Mouse (Mus musculus): ENCODE results near the gene Gm37240.

Gene Gm37240

DNA sequence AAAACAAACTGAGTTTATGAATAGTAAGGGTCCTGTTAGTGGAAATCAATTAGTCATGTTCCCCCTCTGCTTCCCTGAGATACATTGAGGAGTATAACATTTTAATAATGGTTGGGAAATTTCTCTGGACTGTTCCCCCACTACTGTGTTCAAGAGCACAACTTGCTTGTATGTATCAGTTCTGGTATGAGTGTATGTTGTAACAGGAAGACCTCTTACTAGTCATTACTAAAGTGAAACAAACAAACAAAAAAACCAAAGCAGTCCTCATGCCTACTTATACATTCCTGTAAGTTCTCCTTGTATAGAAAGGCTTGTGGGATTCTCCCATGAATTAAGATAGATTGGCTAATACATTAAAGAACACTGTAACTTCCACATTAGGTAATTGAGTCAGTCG lies 940.9 kb downstream of the Gm37240 start:
- DNase-seq (ENCODE audit: low read depth, low spot score) = no peak
- Histone ChIP-seq H3K36me3 (ENCODE audit: control insufficient read depth, insufficient read depth, low read length, poor library complexity, severe bottlenecking) (no peaks in the 10 kb centered on the region), H3K27me3 (ENCODE audit: control insufficient read depth, insufficient read depth, low read length, poor library complexity, severe bottlenecking) (no peaks in the 10 kb centered on the region)

DNA sequence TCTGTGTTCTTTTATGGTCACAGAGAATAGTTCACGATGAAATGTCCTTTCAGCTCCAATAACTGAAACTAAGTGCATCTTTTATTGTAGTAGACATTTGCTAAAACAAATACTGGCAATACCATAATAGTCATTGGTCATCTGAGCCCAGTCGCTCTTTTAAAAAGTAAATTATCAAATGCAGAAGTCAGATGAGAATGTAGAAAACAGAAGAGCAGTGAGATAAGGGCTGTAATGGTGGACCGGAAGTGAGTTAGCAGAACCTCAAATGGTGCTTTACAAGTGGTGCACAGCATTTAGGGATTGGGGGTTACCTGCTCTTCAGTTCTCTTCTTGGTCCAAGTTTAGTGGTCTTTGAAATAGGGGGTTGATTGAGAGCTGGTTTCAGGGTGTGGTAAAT lies 942.4 kb downstream of the Gm37240 start:
- peak; percentile 10 for DNase-seq (ENCODE audit: low read depth, low spot score)
- H3K27me3 ChIP-seq (ENCODE audit: control insufficient read depth, insufficient read depth, low read length, poor library complexity, severe bottlenecking) = no peaks in the 10 kb centered on the region

DNA sequence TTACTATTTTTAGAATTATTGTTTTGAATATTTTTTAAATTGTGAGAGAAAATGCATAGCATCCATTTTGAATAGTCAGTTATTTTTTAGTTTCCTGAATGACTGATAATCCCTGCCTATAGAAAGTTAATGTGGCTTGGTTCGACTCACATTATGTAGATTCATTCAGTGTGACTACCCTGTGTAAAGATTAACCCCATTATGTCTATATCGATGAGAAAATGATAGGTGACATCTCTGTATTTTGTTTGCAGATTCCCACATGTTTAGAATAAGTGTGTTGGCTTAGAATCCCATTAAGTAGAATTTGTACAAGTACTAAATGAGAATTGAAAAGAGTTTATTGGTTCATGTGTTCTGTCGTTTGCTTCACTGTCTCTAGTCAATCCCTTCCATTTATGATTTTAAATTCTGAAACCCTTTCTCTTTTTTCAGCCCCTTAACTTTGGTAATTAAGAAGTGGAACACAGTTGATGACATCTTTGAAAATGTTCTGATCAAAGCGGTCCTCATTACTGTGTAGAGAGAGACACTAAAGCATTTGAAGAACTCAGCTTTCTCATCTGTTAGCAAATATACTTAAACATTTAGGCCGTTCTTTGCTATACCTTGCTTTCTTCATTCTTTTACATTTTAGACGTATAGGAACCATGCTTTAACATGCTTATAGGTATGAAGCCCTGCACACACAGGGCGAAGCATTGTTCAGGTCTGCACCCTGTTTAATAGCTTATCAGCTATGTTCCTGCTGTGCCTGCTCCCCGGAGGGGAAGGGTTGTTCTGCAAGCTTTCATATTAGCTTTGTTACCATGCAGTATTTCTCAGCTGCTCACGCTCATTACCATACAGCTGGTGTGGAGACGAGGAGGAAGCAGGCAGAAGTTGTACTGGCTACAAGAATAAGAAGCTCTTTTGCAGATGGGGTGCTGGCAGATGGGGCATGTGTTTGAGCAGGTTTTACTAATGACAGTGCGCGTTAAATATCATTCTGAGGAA lies 949.7 kb downstream of the Gm37240 start:
- Histone ChIP-seq H3K27me3 (ENCODE audit: control insufficient read depth, insufficient read depth, low read length, poor library complexity, severe bottlenecking) (no peaks in the 10 kb centered on the region), H3K36me3 (ENCODE audit: control insufficient read depth, insufficient read depth, low read length, poor library complexity, severe bottlenecking) (no peaks in the 10 kb centered on the region)
- DNase-seq (ENCODE audit: low read depth, low spot score) = no peak

More for the DNA sequence above, 942.4 kb downstream of the Gm37240 start:
- no peaks in the 10 kb centered on the region for H3K36me3 ChIP-seq (ENCODE audit: control insufficient read depth, insufficient read depth, low read length, poor library complexity, severe bottlenecking)

DNA sequence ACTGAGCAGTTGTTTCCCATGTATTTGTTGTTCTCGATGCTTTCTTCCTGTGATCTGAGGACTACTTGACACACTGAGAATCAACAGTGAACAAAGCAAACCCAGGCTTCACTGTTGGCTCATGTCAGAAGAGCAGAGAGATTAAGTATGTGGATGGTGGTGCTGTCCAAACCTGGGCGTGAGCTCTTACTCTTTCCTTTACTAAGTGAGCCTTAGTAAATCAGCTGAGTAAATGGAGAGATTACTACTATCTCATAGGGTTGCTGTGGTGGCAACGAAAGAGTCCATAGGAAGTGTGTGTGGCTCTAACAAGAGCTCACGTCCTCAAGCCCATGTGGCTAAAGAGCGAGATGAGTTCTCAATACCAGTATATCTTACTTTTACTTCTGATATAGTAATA lies 950.4 kb downstream of the Gm37240 start:
- no peak for DNase-seq (ENCODE audit: low read depth, low spot score)
- Histone ChIP-seq H3K27me3 (ENCODE audit: control insufficient read depth, insufficient read depth, low read length, poor library complexity, severe bottlenecking) (no peaks in the 10 kb centered on the region), H3K36me3 (ENCODE audit: control insufficient read depth, insufficient read depth, low read length, poor library complexity, severe bottlenecking) (no peaks in the 10 kb centered on the region)

DNA sequence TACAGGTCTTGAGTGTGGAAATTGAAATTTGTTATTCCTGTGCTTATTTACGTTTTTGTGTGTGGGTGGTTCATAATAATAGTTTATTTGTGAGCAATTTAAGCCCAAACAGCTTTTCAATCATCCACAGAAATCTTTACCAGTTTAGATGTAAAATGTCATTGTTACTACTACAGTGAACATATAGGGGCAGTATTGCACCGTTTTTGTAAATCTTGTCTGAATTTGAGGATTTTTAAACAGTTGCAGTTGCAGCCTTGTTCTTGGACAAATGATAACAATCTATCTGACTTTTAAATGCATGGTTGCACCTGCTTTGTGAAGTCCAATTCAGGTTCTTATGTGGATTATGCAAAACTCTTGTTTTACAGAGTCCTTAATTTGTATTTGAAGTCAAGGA lies 951.1 kb downstream of the Gm37240 start:
- peak; percentile 37 for DNase-seq (ENCODE audit: low read depth, low spot score)
- Histone ChIP-seq H3K27me3 (ENCODE audit: control insufficient read depth, insufficient read depth, low read length, poor library complexity, severe bottlenecking) (no peaks in the 10 kb centered on the region), H3K36me3 (ENCODE audit: control insufficient read depth, insufficient read depth, low read length, poor library complexity, severe bottlenecking) (no peaks in the 10 kb centered on the region)

DNA sequence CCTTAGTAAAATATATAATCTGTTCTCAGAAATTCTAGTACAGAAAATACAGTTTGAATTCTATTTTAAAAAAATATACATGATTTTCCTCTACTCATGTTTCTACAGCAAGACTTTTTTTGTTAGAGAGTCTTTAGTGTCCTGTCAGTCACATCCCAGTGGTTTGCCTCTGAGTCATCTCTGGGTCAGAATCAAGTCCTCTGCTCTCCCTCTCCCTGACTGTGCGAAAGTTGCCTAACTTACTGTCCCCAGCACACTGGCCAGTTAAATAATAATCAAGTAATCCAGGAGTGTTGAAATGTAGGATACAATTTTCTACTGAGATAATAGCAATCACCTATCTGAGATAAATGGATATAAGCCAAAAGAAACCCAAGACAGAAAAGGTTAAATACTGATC lies 951.6 kb downstream of the Gm37240 start:
- no peak for DNase-seq (ENCODE audit: low read depth, low spot score)
- Histone ChIP-seq H3K27me3 (ENCODE audit: control insufficient read depth, insufficient read depth, low read length, poor library complexity, severe bottlenecking) (no peaks in the 10 kb centered on the region), H3K36me3 (ENCODE audit: control insufficient read depth, insufficient read depth, low read length, poor library complexity, severe bottlenecking) (no peaks in the 10 kb centered on the region)

DNA sequence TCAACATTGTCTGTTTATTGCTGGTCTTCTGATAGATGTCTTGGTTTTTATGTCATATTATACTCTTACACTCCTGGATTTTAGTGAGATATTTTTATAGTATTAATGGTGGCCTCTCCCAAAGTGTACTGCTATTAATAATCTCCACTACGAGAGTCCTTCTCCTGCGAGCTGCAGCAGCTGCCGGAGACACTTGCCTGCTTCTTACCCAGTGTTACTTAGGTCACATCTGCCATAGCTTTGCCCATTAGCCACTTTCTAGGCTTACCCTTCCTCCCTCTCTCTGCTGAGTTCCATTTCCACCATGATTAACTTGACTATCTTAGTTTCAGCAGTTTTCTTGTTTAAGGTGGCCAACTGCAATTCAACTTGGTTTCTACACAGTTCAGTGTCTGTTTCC lies 956.6 kb downstream of the Gm37240 start:
- Histone ChIP-seq H3K36me3 (ENCODE audit: control insufficient read depth, insufficient read depth, low read length, poor library complexity, severe bottlenecking) (no peaks in the 10 kb centered on the region), H3K27me3 (ENCODE audit: control insufficient read depth, insufficient read depth, low read length, poor library complexity, severe bottlenecking) (no peaks in the 10 kb centered on the region)
- no peak for DNase-seq (ENCODE audit: low read depth, low spot score)

DNA sequence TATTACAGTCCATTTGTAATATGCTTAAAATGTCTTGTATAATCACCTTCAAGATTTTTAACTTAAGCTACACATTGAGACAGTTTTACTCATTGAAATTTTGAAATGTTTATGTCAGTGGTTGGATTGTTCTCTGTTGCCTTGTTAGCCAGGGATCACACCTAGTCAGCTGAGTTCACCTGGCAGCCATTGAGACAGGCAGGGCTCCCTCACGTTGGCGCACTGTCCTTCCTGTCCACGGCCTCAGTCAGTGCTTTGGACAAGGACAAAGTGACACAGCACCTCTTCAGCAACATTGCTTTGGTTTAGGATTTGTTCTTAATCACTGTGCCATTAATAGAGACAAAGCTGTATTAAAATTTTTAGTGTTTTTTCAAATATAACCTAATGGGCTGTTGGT lies 958.1 kb downstream of the Gm37240 start:
- no peak for DNase-seq (ENCODE audit: low read depth, low spot score)
- no peaks in the 10 kb centered on the region for H3K36me3 ChIP-seq (ENCODE audit: control insufficient read depth, insufficient read depth, low read length, poor library complexity, severe bottlenecking)
- no peaks in the 10 kb centered on the region for H3K27me3 ChIP-seq (ENCODE audit: control insufficient read depth, insufficient read depth, low read length, poor library complexity, severe bottlenecking)

DNA sequence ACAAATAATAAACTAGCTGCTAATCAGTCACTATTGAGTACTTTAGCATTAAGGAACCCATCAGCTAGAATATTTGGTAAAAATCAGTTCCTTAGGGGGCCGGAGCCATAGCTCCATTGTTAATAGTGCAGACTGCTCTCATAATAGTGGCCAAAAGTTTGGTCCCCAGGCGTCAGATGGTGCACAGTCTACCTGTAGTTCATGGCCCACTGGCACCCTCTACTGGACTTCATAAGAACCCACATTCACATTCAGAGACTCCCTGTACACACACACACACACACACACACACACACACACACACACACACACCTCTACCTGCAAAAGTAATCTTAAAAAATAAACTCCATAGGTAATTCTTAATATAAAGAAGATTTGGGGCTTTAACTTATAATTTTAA lies 959.4 kb downstream of the Gm37240 start:
- H3K27me3 ChIP-seq (ENCODE audit: control insufficient read depth, insufficient read depth, low read length, poor library complexity, severe bottlenecking) = no peaks in the 10 kb centered on the region
- H3K36me3 ChIP-seq (ENCODE audit: control insufficient read depth, insufficient read depth, low read length, poor library complexity, severe bottlenecking) = no peaks in the 10 kb centered on the region
- DNase-seq (ENCODE audit: low read depth, low spot score) = peak; percentile 22

DNA sequence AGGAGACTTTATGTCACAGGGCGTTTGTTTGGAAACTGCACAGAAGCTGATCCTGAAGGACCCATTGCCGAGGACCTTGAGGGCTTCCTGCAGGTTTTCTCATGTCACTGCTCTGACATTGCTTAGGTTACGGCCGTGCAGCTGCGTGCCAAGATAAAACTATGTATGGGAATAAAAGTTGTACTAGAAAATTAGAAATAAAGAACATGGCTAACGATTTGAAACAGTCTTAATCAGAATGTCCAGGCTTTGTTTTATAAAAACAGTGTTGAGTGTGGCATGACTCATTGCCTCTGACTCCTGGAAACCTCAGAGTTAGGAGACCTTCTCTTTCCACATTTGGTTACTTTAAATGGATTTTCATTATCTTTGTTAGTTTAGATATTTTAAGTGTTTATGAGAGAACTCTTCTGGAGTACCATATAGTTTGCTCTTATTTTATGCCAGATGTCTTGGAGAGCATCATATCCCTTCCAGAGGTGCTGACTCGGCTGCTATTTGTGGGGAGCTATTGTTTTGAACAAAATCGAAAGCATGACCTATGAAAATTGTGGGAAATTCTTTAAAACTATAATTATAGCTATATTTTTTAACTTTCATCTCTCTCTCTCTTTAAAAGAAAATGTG lies 960.0 kb downstream of the Gm37240 start:
- DNase-seq (ENCODE audit: low read depth, low spot score) = no peak
- no peaks in the 10 kb centered on the region for H3K36me3 ChIP-seq (ENCODE audit: control insufficient read depth, insufficient read depth, low read length, poor library complexity, severe bottlenecking)
- H3K27me3 ChIP-seq (ENCODE audit: control insufficient read depth, insufficient read depth, low read length, poor library complexity, severe bottlenecking) = no peaks in the 10 kb centered on the region

DNA sequence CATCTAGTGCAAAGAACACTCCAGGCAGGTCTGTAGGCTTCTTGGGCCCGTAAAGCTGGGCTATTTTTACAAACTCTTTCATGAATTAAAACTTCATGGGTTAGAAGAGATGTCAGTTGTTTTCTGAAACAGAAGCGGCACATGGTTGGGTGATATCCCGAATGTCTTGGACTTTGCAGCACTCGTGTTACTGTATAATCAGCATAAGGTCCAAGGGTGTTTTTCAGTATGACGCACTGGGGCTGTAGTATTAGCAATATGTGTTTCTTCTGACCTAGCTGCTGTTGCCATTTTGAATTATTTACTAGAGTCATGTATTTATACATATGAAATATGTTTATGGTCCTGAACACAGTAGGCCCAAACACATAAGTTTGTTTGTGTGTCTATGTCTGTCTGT lies 961.2 kb downstream of the Gm37240 start:
- no peaks in the 10 kb centered on the region for H3K36me3 ChIP-seq (ENCODE audit: control insufficient read depth, insufficient read depth, low read length, poor library complexity, severe bottlenecking)

DNA sequence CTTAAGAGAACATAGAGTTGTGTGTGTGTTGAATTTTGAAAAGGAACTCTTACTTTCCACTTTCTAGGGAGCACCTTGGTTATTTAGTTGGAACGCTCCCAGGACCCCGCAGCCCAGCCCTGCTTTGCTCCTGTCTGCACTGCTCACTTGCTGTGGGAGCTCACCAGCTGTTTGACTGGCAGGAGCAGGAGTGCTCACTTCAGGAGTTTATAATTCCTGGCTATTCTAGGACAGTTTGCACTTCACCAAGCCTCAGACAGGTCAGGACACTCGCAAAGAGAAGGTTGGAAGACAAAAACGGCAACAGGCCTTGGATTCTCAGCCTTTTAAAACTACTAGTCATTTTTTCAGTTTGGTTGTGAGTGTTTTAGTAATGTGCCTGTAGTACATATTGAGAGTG lies 962.1 kb downstream of the Gm37240 start:
- DNase-seq (ENCODE audit: low read depth, low spot score) = no peak
- no peaks in the 10 kb centered on the region for H3K27me3 ChIP-seq (ENCODE audit: control insufficient read depth, insufficient read depth, low read length, poor library complexity, severe bottlenecking)
- no peaks in the 10 kb centered on the region for H3K36me3 ChIP-seq (ENCODE audit: control insufficient read depth, insufficient read depth, low read length, poor library complexity, severe bottlenecking)

More for the DNA sequence above, 961.2 kb downstream of the Gm37240 start:
- H3K27me3 ChIP-seq (ENCODE audit: control insufficient read depth, insufficient read depth, low read length, poor library complexity, severe bottlenecking) = no peaks in the 10 kb centered on the region
- DNase-seq (ENCODE audit: low read depth, low spot score) = no peak

DNA sequence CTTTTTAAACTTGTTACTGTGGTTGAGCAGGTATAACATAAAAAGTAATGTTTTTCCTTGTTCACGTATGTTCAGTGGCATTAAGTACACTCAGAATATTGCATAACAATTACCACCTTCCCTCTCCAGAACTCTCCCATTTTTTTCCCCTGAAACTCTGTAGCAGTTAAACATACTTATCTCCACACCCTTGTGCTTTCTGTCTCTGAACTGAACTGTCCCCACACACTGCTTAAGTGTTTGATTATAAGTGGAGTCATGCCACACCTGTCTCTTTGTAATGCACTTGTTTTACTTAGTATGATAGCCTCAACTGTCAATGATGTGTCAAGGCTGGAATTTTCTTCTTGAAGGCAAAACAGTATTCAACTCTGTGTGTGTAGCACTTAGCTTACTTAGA lies 963.6 kb downstream of the Gm37240 start:
- H3K36me3 ChIP-seq (ENCODE audit: control insufficient read depth, insufficient read depth, low read length, poor library complexity, severe bottlenecking) = no peaks in the 10 kb centered on the region
- H3K27me3 ChIP-seq (ENCODE audit: control insufficient read depth, insufficient read depth, low read length, poor library complexity, severe bottlenecking) = no peaks in the 10 kb centered on the region
- no peak for DNase-seq (ENCODE audit: low read depth, low spot score)

DNA sequence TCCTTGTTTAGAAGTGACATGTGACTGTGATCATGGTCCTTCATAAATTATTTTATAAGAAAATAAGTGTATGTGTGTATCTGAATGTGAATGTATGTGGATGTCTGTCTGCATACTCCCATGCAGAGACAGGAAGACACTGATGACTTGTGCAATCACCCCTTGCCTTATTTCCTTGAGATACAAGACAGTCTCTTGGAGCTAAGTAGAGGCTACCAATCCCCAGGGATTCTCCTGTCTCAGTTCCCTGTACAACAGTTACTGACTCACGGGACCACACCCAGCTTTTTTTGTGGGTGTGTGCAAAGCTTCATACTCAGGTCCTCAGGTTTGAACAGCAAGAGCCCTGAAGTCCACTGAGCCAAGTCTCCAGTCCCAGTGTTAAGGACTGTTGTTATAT lies 964.1 kb downstream of the Gm37240 start:
- Histone ChIP-seq H3K36me3 (ENCODE audit: control insufficient read depth, insufficient read depth, low read length, poor library complexity, severe bottlenecking) (no peaks in the 10 kb centered on the region), H3K27me3 (ENCODE audit: control insufficient read depth, insufficient read depth, low read length, poor library complexity, severe bottlenecking) (no peaks in the 10 kb centered on the region)
- no peak for DNase-seq (ENCODE audit: low read depth, low spot score)

DNA sequence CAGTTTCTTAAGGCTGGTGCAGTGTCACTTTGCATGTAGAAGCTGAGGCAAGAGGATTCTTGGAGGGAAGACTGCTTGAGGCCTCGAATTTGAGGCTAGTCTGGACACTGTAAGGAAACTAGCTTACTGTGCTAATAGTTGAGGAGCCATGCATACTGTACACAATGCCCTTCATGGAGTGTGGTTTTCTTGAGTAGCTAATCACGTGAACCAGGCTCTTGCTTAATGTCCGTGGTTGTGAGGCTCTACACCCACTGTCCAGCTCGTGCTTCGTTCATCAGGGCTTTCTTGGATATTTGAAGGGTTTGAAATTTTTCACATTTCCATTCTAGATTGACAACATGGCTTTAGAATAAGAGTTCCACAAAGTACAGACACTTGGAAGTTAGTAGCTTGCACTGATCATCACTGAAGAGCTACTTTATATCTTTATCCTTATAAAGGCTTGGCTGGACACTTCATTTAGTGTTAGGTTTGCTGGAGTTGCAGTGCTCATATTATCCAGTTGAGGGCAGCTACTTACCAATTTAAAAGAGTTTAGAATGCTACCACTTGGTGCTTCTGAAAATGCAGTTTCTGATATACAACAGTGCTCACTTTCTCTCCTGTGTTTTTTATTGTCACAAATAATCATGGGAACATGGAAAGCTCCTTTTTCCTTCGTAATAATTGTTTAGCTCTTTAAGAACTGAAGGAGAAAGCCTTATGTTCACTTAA lies 965.5 kb downstream of the Gm37240 start:
- H3K36me3 ChIP-seq (ENCODE audit: control insufficient read depth, insufficient read depth, low read length, poor library complexity, severe bottlenecking) = no peaks in the 10 kb centered on the region
- H3K27me3 ChIP-seq (ENCODE audit: control insufficient read depth, insufficient read depth, low read length, poor library complexity, severe bottlenecking) = no peaks in the 10 kb centered on the region
- peak; percentile 34 for DNase-seq (ENCODE audit: low read depth, low spot score)
